Comparison of ENCODE assay signal across 8 mouse cellular contexts in the genomic region with DNA sequence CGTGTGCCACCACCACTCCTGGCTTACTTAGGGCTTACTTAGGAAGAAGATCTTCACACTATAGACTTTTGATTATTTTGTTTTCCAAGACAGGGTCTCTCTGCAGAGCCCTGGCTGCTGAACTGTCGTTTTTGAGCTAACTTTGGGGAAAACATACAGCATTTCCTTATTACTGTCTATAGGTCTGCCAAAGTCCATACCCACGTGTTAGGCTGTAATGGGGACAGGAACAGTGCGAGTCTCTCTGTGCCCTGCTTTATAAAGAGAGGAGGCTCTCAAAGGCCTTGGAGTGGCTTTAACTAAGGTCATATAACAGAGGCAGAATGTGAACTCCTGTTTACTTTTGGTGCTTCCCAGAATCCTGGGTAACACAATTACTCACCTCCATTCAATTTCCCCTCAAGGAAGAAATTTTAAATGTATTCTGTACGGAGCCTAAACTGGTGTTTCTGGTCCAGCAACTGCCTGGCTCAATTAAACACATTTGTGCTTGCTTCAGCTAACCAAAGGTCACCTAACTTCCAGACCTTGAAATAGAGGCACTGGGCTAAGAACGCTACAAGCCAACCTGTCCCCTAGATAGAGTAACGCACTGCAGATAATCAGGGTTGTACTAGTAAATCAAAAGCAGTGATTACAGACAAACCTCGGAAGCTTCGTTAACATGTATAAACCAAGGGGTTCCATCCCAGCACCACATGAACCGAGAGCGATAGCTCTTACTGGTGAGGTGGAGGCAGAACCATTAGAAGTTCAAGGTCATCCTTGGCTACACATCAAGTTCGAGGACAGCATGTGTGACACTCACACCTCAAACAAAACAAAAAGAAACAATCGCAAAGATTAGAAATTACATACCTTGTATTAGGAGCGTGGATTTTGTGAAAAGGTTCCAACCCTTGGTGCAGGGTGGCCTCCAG. TPM values are rescaled to one million over a fixed set of nuclear protein-coding genes. Genes with fewer than 3 reads are reported as not detected.
DNase-seq lines count a peak whose midpoint lies in the region; ATAC-seq lines count a peak whose summit lies in the region.

No protein-coding gene starts in this region.

- H3K9ac ChIP-seq in forebrain, embryonic 14.5 days (ENCODE audit: low read length), result peak overlapping the region; percentile 47
- no peak overlapping the region for H3K9ac ChIP-seq in neural tube, embryonic 14.5 days (replicated peaks; ENCODE audit: low read depth, low read length)

- H3K27me3 ChIP-seq in forebrain, embryonic 14.5 days (replicated peaks; ENCODE audit: control insufficient read depth, insufficient read depth, low read length), result no peaks in the 10 kb centered on the region
- no peaks in the 10 kb centered on the region for H3K27me3 ChIP-seq in neural tube, embryonic 14.5 days (ENCODE audit: control insufficient read depth, insufficient read depth, low read length)

- H3K4me2 ChIP-seq in forebrain, embryonic 14.5 days (ENCODE audit: low read length), result peak overlapping the region; percentile 75
- H3K4me2 ChIP-seq in neural tube, embryonic 14.5 days (ENCODE audit: low read depth, low read length), result peak overlapping the region; percentile 79

- peaks cover 7% of the 10 kb centered on the region for H3K4me1 ChIP-seq in forebrain, embryonic 14.5 days (ENCODE audit: control insufficient read depth, insufficient read depth, low read length)
- no peaks in the 10 kb centered on the region for H3K4me1 ChIP-seq in neural tube, embryonic 14.5 days (ENCODE audit: control insufficient read depth, insufficient read depth, low read length)

- H3K36me3 ChIP-seq in forebrain, embryonic 14.5 days (ENCODE audit: control insufficient read depth, insufficient read depth, low read length), result no peaks in the 10 kb centered on the region
- H3K36me3 ChIP-seq in neural tube, embryonic 14.5 days (ENCODE audit: control insufficient read depth, insufficient read depth, low read length), result no peaks in the 10 kb centered on the region

- peak overlapping the region; percentile 41 for H3K4me3 ChIP-seq in forebrain, embryonic 14.5 days (ENCODE audit: low read depth, low read length)
- peak overlapping the region; percentile 37 for H3K4me3 ChIP-seq in neural tube, embryonic 14.5 days (ENCODE audit: low read depth, low read length)

- no peak overlapping the region for H3K27ac ChIP-seq in forebrain, embryonic 14.5 days (ENCODE audit: low read depth, low read length)
- no peak overlapping the region for H3K27ac ChIP-seq in neural tube, embryonic 14.5 days (ENCODE audit: low read depth, low read length)

- peak; percentile 59 for DNase-seq in urinary bladder, postnatal 14 days (ENCODE audit: low spot score)
- DNase-seq in urinary bladder, postnatal 10 days (ENCODE audit: low spot score), result no peak
- no peak for DNase-seq in forebrain, embryonic 14.5 days (ENCODE audit: low spot score)
- peak; percentile 62 to 79 for DNase-seq in kidney, postnatal 25 days
- DNase-seq in cerebellum, adult 11-12 months, result no peak
- DNase-seq in adrenal gland, adult 18-20 months (ENCODE audit: low spot score in 2 of 2), result no peak
- no peak for DNase-seq in adipocyte (ENCODE audit: low spot score)

- WGBS in forebrain, embryonic 14.5 days, result 16% methylated on average over 14 of the region's 14 CpGs
- WGBS in neural tube, embryonic 14.5 days, result 15% methylated on average over 14 of the region's 14 CpGs

- no peaks in the 10 kb centered on the region for H3K9me3 ChIP-seq in forebrain, embryonic 14.5 days (replicated peaks; ENCODE audit: control insufficient read depth, low read length)
- no peaks in the 10 kb centered on the region for H3K9me3 ChIP-seq in neural tube, embryonic 14.5 days (ENCODE audit: control insufficient read depth, low read length)

- ATAC-seq in forebrain, embryonic 14.5 days, result no peak
- no peak for ATAC-seq in neural tube, embryonic 14.5 days (ENCODE audit: low read depth)

RNA-seq across cellular contexts. Expression of a gene that starts 1.2 kb away (rescaled TPM):
- 12.0 and 17.3 TPM in 2 replicates for polyA plus RNA-seq in forebrain, embryonic 14.5 days (2014; fragmentation: Nextera tagmentation; extraction: Ambion mirVana)
- 4.7 and 5.1 TPM in 2 replicates for polyA plus RNA-seq in neural tube, embryonic 14.5 days (2014; fragmentation: Nextera tagmentation; extraction: Ambion mirVana)
- total RNA-seq in adrenal gland, adult 18-20 months (2021), result 10 to 100 TPM; 21.4 to 81.1 TPM

RNA-seq across cellular contexts. Expression of a gene that starts 20.1 kb away (rescaled TPM):
- 36.6 and 36.8 TPM in 2 replicates for polyA plus RNA-seq in forebrain, embryonic 14.5 days (2014; fragmentation: Nextera tagmentation; extraction: Ambion mirVana)
- polyA plus RNA-seq in neural tube, embryonic 14.5 days (2014; fragmentation: Nextera tagmentation; extraction: Ambion mirVana), result 33.2 and 34.6 TPM in 2 replicates
- total RNA-seq in adrenal gland, adult 18-20 months (2021), result 10 to 100 TPM; 44.3 to 54.0 TPM

RNA-seq across cellular contexts. Expression of a gene that starts 33.0 kb away (rescaled TPM):
- polyA plus RNA-seq in forebrain, embryonic 14.5 days (2014; fragmentation: Nextera tagmentation; extraction: Ambion mirVana), result 7.9 and 8.5 TPM in 2 replicates
- 8.0 and 8.3 TPM in 2 replicates for polyA plus RNA-seq in neural tube, embryonic 14.5 days (2014; fragmentation: Nextera tagmentation; extraction: Ambion mirVana)
- total RNA-seq in adrenal gland, adult 18-20 months (2021), result 10 to 100 TPM; 26.9 to 28.4 TPM

RNA-seq across cellular contexts. Expression of a gene that starts 33.1 kb away (rescaled TPM):
- polyA plus RNA-seq in forebrain, embryonic 14.5 days (2014; fragmentation: Nextera tagmentation; extraction: Ambion mirVana), result 7.3 and 9.5 TPM in 2 replicates
- polyA plus RNA-seq in neural tube, embryonic 14.5 days (2014; fragmentation: Nextera tagmentation; extraction: Ambion mirVana), result 6.5 and 9.2 TPM in 2 replicates
- 1 to 10 TPM; 5.9 to 7.7 TPM for total RNA-seq in adrenal gland, adult 18-20 months (2021)

Comparison
In these comparisons a context has a peak if more than half of its experiments do, and no peak if none do; other contexts are left out.
1. DNase-seq: peak in urinary bladder, postnatal 14 days (single experiment) and kidney, postnatal 25 days (2 of 2); none in urinary bladder, postnatal 10 days (single experiment), forebrain, embryonic 14.5 days (single experiment), cerebellum, adult 11-12 months (single experiment), adrenal gland, adult 18-20 months (0 of 2) and adipocyte (single experiment).